Mouse (Mus musculus): ENCODE results near the gene Gtpbp3. TPM values are rescaled to one million over a fixed set of nuclear protein-coding genes. Genes with fewer than 3 reads are reported as not detected.
"Not testable (repeated sequence)": the region's sequence is repeated elsewhere in the genome, so short reads cannot be mapped to it uniquely, and the experiment has no call there.

Gene Gtpbp3
- polyA plus RNA-seq, 1 experiment from 2014 or later, result 10.6 TPM

DNA sequence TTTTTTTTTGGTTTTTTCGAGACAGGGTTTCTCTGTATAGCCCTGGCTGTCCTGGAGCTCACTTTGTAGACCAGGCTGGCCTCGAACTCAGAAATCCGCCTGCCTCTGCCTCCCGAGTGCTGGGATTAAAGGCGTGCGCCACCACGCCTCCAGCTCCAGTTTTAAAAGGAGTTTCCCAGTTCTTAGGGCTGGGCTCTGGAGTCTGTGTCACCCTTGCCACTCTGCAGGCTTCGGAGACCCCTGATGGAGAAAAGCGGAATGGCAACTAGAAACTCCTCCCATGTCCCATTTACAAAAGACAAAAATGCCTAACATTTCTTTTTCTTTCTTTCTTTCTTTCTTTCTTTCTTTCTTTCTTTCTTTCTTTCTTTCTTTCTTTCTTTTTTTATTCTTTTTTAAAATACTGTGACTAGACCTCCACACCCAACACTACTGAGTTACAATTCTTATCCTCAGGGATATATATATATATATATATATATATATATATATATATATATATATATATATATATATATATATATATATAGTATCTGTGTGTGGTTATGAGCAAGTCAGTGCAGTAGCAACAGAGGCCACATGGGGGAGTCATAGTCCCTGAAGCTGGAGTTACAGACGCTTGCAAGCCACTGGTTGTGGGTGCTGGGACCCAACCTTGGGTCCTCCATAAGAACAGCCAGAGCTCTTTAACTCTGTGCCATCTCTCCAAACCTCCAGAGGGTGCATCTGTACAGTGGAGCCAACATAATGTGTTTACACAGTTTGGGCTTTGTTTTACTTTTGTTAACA, 31.3 kb downstream of the Gtpbp3 start:
- H3K9me3 ChIP-seq (ENCODE audit: low read length); H3K27ac ChIP-seq (ENCODE audit: low read length); H3K4me1 ChIP-seq (ENCODE audit: insufficient read depth, low read depth, low read length); H3K4me3 ChIP-seq (ENCODE audit: low read depth, low read length); H3K4me2 ChIP-seq (replicated peaks; ENCODE audit: low read depth, low read length); H3K36me3 ChIP-seq (ENCODE audit: insufficient read depth, low read length); H3K9ac ChIP-seq (replicated peaks; ENCODE audit: low read depth); H3K27me3 ChIP-seq (replicated peaks; ENCODE audit: insufficient read depth, low read length): not testable (repeated sequence)
- ATAC-seq, result peak; percentile 40; the same call in 1 of the 2 replicates
- 27% methylated on average over 9 of the region's 10 CpGs for WGBS
- TF ChIP-seq CTCF (IDR thresholded peaks at IDR 0.05), result peak; percentile 83
- peak; percentile 86 for DNase-seq (ENCODE audit: low spot score)

- ATAC-seq (peak; percentile 94), DNase-seq (ENCODE audit: low spot score) (peak; percentile 97)
- Histone ChIP-seq H3K9me3 (ENCODE audit: low read length) (no peaks in the 10 kb centered on the region), H3K4me1 (ENCODE audit: insufficient read depth, low read depth, low read length) (0 out of 2 replicates have a peak, but pooled peaks cover 4% of the 10 kb centered on the region), H3K36me3 (ENCODE audit: insufficient read depth, low read length) (no peaks in the 10 kb centered on the region), H3K9ac (replicated peaks; ENCODE audit: low read depth) (no peak overlapping the region), H3K4me2 (replicated peaks; ENCODE audit: low read depth, low read length) (no peak overlapping the region), H3K4me3 (ENCODE audit: low read depth, low read length) (no peak overlapping the region), H3K27ac (ENCODE audit: low read length) (no peak overlapping the region), H3K27me3 (replicated peaks; ENCODE audit: insufficient read depth, low read length) (peaks cover 9% of the 10 kb centered on the region; the same call in 1 of the 2 replicates)
- WGBS, result 3% methylated on average over 17 of the region's 17 CpGs
- TF ChIP-seq EP300 (IDR thresholded peaks at IDR 0.05) (no peak), CTCF (IDR thresholded peaks at IDR 0.05) (peak; percentile 100)
Measured at GRCm38 (mm10) chr8:71521634-71522033, 33.7 kb downstream of the Gtpbp3 start.

DNA sequence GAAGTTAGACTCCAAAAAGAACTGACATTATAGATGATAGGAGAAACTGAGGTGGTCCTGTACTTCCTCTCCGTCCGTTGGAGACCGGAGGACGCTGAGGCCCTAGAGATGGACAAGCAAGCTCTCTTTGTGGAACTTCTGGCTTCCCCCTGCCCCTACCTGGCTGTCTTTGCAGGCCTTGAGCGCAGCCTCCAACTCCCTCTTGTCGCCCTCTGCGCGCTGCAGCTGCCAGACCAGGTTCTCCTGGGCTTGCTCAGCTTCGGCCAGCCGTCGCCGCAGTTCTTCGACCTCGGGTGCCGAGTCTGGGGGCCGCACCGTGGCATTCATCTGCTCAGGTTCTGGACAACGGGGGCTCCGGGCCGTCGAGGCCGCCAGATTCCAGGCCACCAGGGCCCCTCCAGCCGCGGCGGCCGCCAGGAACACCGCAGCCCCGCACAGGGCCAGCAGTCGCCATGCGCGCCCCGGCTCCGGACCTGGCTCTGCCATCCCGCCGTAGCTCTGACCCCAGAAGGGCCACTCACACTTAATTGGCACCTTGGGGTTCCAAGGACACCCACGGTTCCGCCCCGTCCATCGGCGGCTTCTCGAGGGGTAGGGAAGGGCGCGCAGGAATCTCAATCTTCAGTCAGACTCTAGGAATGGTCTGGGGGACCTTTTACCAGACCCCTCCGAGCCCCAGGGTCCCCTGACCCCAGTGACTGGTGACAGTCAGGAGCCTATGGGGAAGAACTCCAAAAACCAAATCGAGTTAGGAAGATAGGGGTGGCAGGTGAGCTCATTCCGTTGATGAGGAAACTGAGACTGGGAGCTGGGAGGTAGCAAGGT, 37.5 kb downstream of the Gtpbp3 start, which contains the start of gene Ccdc194:
Ccdc194 (minus strand) TSS at position 486 of the 825 bp plus-strand sequence.
- H3K9me3 ChIP-seq (ENCODE audit: low read length), result no peaks in the 10 kb centered on the region
- H3K4me1 ChIP-seq (ENCODE audit: insufficient read depth, low read depth, low read length), result 0 out of 2 replicates have a peak, but pooled peaks cover 6% of the 10 kb centered on the region
- no peak within 1 kb of the TSS for H3K9ac ChIP-seq (replicated peaks; ENCODE audit: low read depth)
- no peak within 1 kb of the TSS for H3K4me3 ChIP-seq (ENCODE audit: low read depth, low read length)
- H3K27ac ChIP-seq (ENCODE audit: low read length), result peak within 1 kb of the TSS; percentile 59; the same call in 1 of the 2 replicates
- no peak for TF ChIP-seq EP300 (IDR thresholded peaks at IDR 0.05)
- no peak for TF ChIP-seq CTCF (IDR thresholded peaks at IDR 0.05)
- WGBS, result 25% methylated on average over 46 of the region's 46 CpGs
- H3K27me3 ChIP-seq (replicated peaks; ENCODE audit: insufficient read depth, low read length), result peaks cover 9% of the 10 kb centered on the region; the same call in 1 of the 2 replicates
- no peaks in the 10 kb centered on the region for H3K36me3 ChIP-seq (ENCODE audit: insufficient read depth, low read length)
- no peak for ATAC-seq
- DNase-seq (ENCODE audit: low spot score), result no peak
- H3K4me2 ChIP-seq (replicated peaks; ENCODE audit: low read depth, low read length), result no peak within 1 kb of the TSS

DNA sequence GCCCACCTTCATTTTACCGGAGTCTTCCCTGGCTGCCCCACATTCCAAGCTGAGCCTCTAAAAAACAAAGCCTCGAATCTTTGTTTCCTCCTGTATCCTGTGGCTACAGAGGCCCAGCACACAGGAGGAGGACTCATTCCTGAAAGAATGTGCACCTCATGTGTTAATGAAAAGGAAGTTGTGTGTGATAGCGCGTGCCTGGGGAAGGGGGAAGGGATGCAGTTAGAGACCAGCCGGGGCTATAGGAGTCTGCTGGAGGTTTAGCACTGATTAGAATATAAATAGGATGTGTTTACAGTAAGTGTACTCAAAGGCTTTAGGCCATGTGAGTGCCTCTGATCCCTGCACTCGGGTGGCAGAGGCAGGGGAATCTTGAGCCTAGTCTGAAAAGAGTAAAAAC, 38.4 kb downstream of the Gtpbp3 start:
- DNase-seq (ENCODE audit: low spot score) (peak; percentile 25), ATAC-seq (no peak)
- Histone ChIP-seq H3K27me3 (replicated peaks; ENCODE audit: insufficient read depth, low read length) (peaks cover 9% of the 10 kb centered on the region; the same call in 1 of the 2 replicates), H3K4me2 (replicated peaks; ENCODE audit: low read depth, low read length) (no peak overlapping the region), H3K36me3 (ENCODE audit: insufficient read depth, low read length) (no peaks in the 10 kb centered on the region), H3K9ac (replicated peaks; ENCODE audit: low read depth) (no peak overlapping the region), H3K9me3 (ENCODE audit: low read length) (no peaks in the 10 kb centered on the region), H3K4me3 (ENCODE audit: low read depth, low read length) (no peak overlapping the region), H3K27ac (ENCODE audit: low read length) (no peak overlapping the region; the same call in 1 of the 2 replicates), H3K4me1 (ENCODE audit: insufficient read depth, low read depth, low read length) (0 out of 2 replicates have a peak, but pooled peaks cover 6% of the 10 kb centered on the region)
- TF ChIP-seq EP300 (IDR thresholded peaks at IDR 0.05), result no peak
- WGBS, result 22% methylated on average over 6 of the region's 6 CpGs

- no peaks in the 10 kb centered on the region for H3K36me3 ChIP-seq (ENCODE audit: insufficient read depth, low read length)
- no peak for DNase-seq (ENCODE audit: low spot score)
Measured at GRCm38 (mm10) chr8:71527162-71527870, 39.4 kb downstream of the Gtpbp3 start.

More at GRCm38 (mm10) chr8:71527162-71527870, 39.4 kb downstream of the Gtpbp3 start:
- TF ChIP-seq CTCF (IDR thresholded peaks at IDR 0.05) (no peak), EP300 (IDR thresholded peaks at IDR 0.05) (no peak)
- no peak overlapping the region for H3K4me3 ChIP-seq (ENCODE audit: low read depth, low read length)
- H3K9me3 ChIP-seq (ENCODE audit: low read length), result no peaks in the 10 kb centered on the region
- no peak for ATAC-seq
- H3K4me1 ChIP-seq (ENCODE audit: insufficient read depth, low read depth, low read length), result 0 out of 2 replicates have a peak, but pooled peaks cover 6% of the 10 kb centered on the region
- H3K9ac ChIP-seq (replicated peaks; ENCODE audit: low read depth), result no peak overlapping the region
- 38% methylated on average over 3 of the region's 3 CpGs for WGBS
- H3K27me3 ChIP-seq (replicated peaks; ENCODE audit: insufficient read depth, low read length), result peaks cover 9% of the 10 kb centered on the region; the same call in 1 of the 2 replicates
- peak overlapping the region; percentile 59 for H3K27ac ChIP-seq (ENCODE audit: low read length)
- no peak overlapping the region for H3K4me2 ChIP-seq (replicated peaks; ENCODE audit: low read depth, low read length)

Measured in lung, postnatal 0 days (tissue).